Mouse (Mus musculus): ENCODE data around the gene Ptgis. TPM values are rescaled to one million over a fixed set of nuclear protein-coding genes. Genes with fewer than 3 reads are reported as not detected.

Gene Ptgis
- polyA plus RNA-seq, 1 experiment = 3.2 TPM

GRCm38 (mm10) chr2:167181662-167182389 is 58.6 kb downstream of the Ptgis start:
- Histone ChIP-seq H3K4me3 (ENCODE audit: low read depth, low read length) (no peak overlapping the region), H3K36me3 (ENCODE audit: control insufficient read depth, insufficient read depth, low read length) (no peaks in the 10 kb centered on the region), H3K27ac (ENCODE audit: insufficient read depth, low read depth, low read length) (no peak overlapping the region), H3K4me1 (ENCODE audit: control insufficient read depth, insufficient read depth, insufficient read length, low read length) (no peaks in the 10 kb centered on the region), H3K27me3 (ENCODE audit: control insufficient read depth, insufficient read depth, low read length) (no peaks in the 10 kb centered on the region)
- no peak for TF ChIP-seq POLR2A (IDR thresholded peaks at IDR 0.05; ENCODE audit: low read depth, low read length)
- TF ChIP-seq CTCF (IDR thresholded peaks at IDR 0.05; ENCODE audit: extremely low read depth, insufficient read length, insufficient replicate concordance, low read depth, low read length) = no peak
- 81% methylated on average over 14 of the region's 14 CpGs for WGBS

- Histone ChIP-seq H3K4me1 (ENCODE audit: control insufficient read depth, insufficient read depth, insufficient read length, low read length) (no peaks in the 10 kb centered on the region), H3K4me3 (ENCODE audit: low read depth, low read length) (no peak overlapping the region), H3K27me3 (ENCODE audit: control insufficient read depth, insufficient read depth, low read length) (no peaks in the 10 kb centered on the region), H3K27ac (ENCODE audit: insufficient read depth, low read depth, low read length) (no peak overlapping the region), H3K36me3 (ENCODE audit: control insufficient read depth, insufficient read depth, low read length) (no peaks in the 10 kb centered on the region)
- TF ChIP-seq CTCF (IDR thresholded peaks at IDR 0.05; ENCODE audit: extremely low read depth, insufficient read length, insufficient replicate concordance, low read depth, low read length) (no peak), POLR2A (IDR thresholded peaks at IDR 0.05; ENCODE audit: low read depth, low read length) (no peak)
- 75% methylated on average over 8 of the region's 8 CpGs for WGBS
These were observed 59.3 kb downstream of the Ptgis start for GRCm38 (mm10) chr2:167181096-167181495.

DNA sequence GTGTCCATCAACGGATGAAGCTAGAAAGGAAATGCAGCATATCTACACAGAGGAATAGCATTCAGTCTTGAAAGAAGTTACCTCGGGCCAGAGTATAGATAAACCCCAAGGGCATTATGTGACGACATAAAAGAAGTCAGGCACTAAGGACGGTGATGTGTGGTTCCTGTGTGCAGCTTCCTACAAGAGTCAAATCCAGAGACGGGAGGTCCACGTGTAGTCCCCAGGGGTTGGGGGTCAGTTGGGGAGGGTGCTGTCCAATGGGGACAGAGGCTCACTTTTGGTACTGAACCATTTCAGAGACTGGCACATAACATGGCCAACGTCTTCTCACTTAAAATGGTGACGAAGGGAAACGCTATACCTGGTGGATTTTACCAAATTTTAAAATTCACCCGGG is 61.1 kb downstream of the Ptgis start:
- H3K36me3 ChIP-seq (ENCODE audit: control insufficient read depth, insufficient read depth, low read length) = no peaks in the 10 kb centered on the region
- WGBS = 80% methylated on average over 10 of the region's 10 CpGs
- no peaks in the 10 kb centered on the region for H3K4me1 ChIP-seq (ENCODE audit: control insufficient read depth, insufficient read depth, insufficient read length, low read length)
- no peak overlapping the region for H3K4me3 ChIP-seq (ENCODE audit: low read depth, low read length)
- H3K27ac ChIP-seq (ENCODE audit: insufficient read depth, low read depth, low read length) = no peak overlapping the region
- no peaks in the 10 kb centered on the region for H3K27me3 ChIP-seq (ENCODE audit: control insufficient read depth, insufficient read depth, low read length)
- no peak for TF ChIP-seq POLR2A (IDR thresholded peaks at IDR 0.05; ENCODE audit: low read depth, low read length)
- no peak for TF ChIP-seq CTCF (IDR thresholded peaks at IDR 0.05; ENCODE audit: extremely low read depth, insufficient read length, insufficient replicate concordance, low read depth, low read length)

DNA sequence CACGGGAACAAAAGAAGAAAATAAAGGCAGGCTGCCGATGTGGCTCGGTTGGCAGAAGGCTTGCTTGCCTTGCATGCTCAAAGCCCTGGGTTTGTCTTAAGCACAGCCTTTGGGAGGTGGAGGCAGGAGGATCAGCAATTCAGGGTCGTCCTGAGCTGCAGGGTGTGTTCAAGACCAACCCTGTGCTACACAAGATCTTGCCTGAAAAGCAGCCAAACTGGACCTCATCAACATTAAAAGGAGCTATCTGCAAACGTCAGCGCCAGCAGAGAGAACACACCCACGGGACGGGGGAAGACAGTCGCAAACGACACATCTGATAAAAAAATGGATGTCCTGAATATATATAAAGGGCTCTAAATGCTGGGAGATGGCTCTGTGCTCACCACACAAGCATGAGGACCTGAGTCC is 63.2 kb downstream of the Ptgis start:
- no peak overlapping the region for H3K27ac ChIP-seq (ENCODE audit: insufficient read depth, low read depth, low read length)
- H3K4me3 ChIP-seq (ENCODE audit: low read depth, low read length) = no peak overlapping the region
- no peaks in the 10 kb centered on the region for H3K36me3 ChIP-seq (ENCODE audit: control insufficient read depth, insufficient read depth, low read length)
- WGBS = 30% methylated on average over 10 of the region's 10 CpGs
- no peaks in the 10 kb centered on the region for H3K27me3 ChIP-seq (ENCODE audit: control insufficient read depth, insufficient read depth, low read length)
- H3K4me1 ChIP-seq (ENCODE audit: control insufficient read depth, insufficient read depth, insufficient read length, low read length) = no peaks in the 10 kb centered on the region
- TF ChIP-seq CTCF (IDR thresholded peaks at IDR 0.05; ENCODE audit: extremely low read depth, insufficient read length, insufficient replicate concordance, low read depth, low read length) (no peak), POLR2A (IDR thresholded peaks at IDR 0.05; ENCODE audit: low read depth, low read length) (no peak)

DNA sequence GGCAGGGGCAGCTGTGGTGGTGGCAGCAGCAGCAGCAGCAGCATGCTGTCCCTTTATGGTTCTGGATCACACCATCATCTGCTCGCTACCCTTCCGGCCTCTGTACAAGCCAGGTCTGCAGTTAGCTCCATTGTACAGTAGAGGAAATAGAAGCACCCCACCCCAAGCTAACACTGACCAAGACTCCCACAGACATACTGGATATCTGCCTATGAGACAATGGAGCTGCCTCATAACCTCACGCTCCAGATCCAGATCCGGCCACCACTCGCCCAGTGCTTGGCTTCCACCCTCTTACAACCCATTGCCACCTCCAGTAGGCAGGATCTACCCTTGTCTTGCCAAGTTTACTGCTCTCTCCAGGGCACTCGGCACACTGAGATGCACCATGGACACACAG is 65.1 kb downstream of the Ptgis start:
- TF ChIP-seq CTCF (IDR thresholded peaks at IDR 0.05; ENCODE audit: extremely low read depth, insufficient read length, insufficient replicate concordance, low read depth, low read length) (no peak), POLR2A (IDR thresholded peaks at IDR 0.05; ENCODE audit: low read depth, low read length) (no peak)
- WGBS = 87% methylated on average over 6 of the region's 6 CpGs
- Histone ChIP-seq H3K27me3 (ENCODE audit: control insufficient read depth, insufficient read depth, low read length) (no peaks in the 10 kb centered on the region), H3K36me3 (ENCODE audit: control insufficient read depth, insufficient read depth, low read length) (no peaks in the 10 kb centered on the region), H3K4me3 (ENCODE audit: low read depth, low read length) (no peak overlapping the region), H3K4me1 (ENCODE audit: control insufficient read depth, insufficient read depth, insufficient read length, low read length) (no peaks in the 10 kb centered on the region), H3K27ac (ENCODE audit: insufficient read depth, low read depth, low read length) (no peak overlapping the region)

DNA sequence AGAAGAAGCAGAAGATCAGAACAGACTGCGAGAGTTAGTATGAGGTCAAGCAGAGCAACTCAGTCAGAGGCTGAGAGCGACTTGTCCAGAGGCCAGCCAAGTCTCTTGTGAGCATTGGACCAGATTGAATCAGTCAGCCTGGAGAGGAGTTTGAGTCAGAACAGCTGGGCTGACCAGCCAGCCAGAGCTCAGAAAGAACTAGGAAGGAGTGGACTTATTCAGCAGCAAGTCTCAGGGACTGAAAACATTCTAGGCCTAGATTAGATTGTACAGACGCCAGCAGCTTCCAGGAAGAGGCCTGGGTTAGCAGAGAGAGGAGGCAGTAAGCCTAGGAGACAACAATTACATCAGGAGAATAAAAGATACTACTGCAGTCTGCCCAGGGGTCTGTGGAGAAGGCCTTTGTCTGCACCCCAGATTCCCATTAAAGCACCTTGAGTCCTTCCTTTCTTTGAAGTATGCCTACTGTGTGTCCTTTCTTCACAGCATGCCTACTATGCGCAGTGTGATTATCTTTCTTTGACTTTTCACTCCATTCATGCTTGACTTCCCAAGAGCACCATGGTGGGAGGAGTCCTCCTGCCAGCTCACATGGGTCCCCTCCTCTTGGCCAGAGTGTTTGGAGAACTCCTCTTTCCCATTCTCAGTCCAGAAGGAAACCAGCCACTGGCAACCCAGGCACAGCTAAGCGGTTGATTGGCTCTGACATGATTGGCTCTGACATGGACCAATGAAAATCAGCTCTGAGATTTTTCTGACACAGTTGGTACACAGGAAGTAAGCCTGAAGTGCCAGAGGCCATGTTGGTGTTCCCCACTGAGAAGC is 67.1 kb downstream of the Ptgis start:
- Histone ChIP-seq H3K4me1 (ENCODE audit: control insufficient read depth, insufficient read depth, insufficient read length, low read length) (peaks cover 3% of the 10 kb centered on the region; the same call in 1 of the 2 replicates), H3K27ac (ENCODE audit: insufficient read depth, low read depth, low read length) (peak overlapping the region; percentile 62), H3K36me3 (ENCODE audit: control insufficient read depth, insufficient read depth, low read length) (no peaks in the 10 kb centered on the region), H3K27me3 (ENCODE audit: control insufficient read depth, insufficient read depth, low read length) (no peaks in the 10 kb centered on the region), H3K4me3 (ENCODE audit: low read depth, low read length) (no peak overlapping the region)
- TF ChIP-seq POLR2A (IDR thresholded peaks at IDR 0.05; ENCODE audit: low read depth, low read length) (no peak), CTCF (IDR thresholded peaks at IDR 0.05; ENCODE audit: extremely low read depth, insufficient read length, insufficient replicate concordance, low read depth, low read length) (no peak)
- WGBS = 80% methylated on average over 5 of the region's 5 CpGs
